Mouse (Mus musculus) intestine, embryonic 14.5 days (tissue): ENCODE results near the gene Cd8b1. TPM values are rescaled to one million over a fixed set of nuclear protein-coding genes. Genes with fewer than 3 reads are reported as not detected.

Experiments
- ATAC-seq: fragments of 200-750 bp; cut with Nextera tagmentation; replicated peaks from 2 replicates; pipeline ENCODE4 v1.8.0; 2017; ENCODE audit warnings: low read depth, moderate number of reproducible peaks, moderate TSS enrichment, moderate library complexity; ENCODE audit not compliant: low FRiP score, low TSS enrichment
- DNase-seq: peaks from one replicate; pipeline ENCODE4 v3.0.0-alpha.2; 2018; ENCODE audit warnings: low spot score
- H3K27ac ChIP-seq: fragments of 300-500 bp; sonication (generic); 2 replicates; pipeline ENCODE4 v1.5.1; 2014; ENCODE audit warnings: low read depth, mild to moderate bottlenecking, control low read depth
- H3K27me3 ChIP-seq: fragments of 300-500 bp; sonication (generic); replicated peaks from 2 replicates; pipeline ENCODE4 v1.6.1; 2014; ENCODE audit warnings: low read length, control low read depth; ENCODE audit not compliant: control insufficient read depth, insufficient read depth
- H3K36me3 ChIP-seq: fragments of 300-500 bp; sonication (generic); 2 replicates; pipeline ENCODE4 v1.6.1; 2014; ENCODE audit warnings: low read length, control low read depth; ENCODE audit not compliant: control insufficient read depth, insufficient read depth
- H3K4me1 ChIP-seq: fragments of 300-500 bp; sonication (generic); replicated peaks from 2 replicates; pipeline ENCODE4 v1.6.1; 2014; ENCODE audit warnings: low read length, control low read depth, mixed read lengths; ENCODE audit not compliant: control insufficient read depth, insufficient read depth
- H3K4me2 ChIP-seq: fragments of 300-500 bp; sonication (generic); 2 replicates; pipeline ENCODE4 v1.6.1; 2014; ENCODE audit warnings: low read length
- H3K4me3 ChIP-seq: fragments of 300-500 bp; sonication (generic); 2 replicates; pipeline ENCODE4 v1.5.1; 2014; ENCODE audit warnings: low read depth, low read length, control low read depth, mixed read lengths
- H3K9ac ChIP-seq: fragments of 300-500 bp; sonication (generic); 2 replicates; pipeline ENCODE4 v1.6.1; 2014; ENCODE audit warnings: mild to moderate bottlenecking, low read length
- H3K9me3 ChIP-seq: fragments of 300-500 bp; sonication (generic); 2 replicates; pipeline ENCODE4 v1.6.1; 2016; ENCODE audit warnings: low read length, control low read depth; ENCODE audit not compliant: control insufficient read depth
- WGBS: fragments of 180-500 bp; shearing (Covaris S2); extraction: QIAGEN DNeasy Blood & Tissue Kit; methylation state at CpG from one replicate; pipeline ENCODE4 v1.1.7; 2014; 5-methylcytosine and 5-hydroxymethylcytosine counted together
- polyA plus RNA-seq: library from polyadenylated mRNA; unstranded; fragments of >200 nt; fragmentation: Nextera tagmentation; extraction: Ambion mirVana; gene quantifications from 2 replicates; pipeline ENCODE4 v1.2.1, GENCODE M21; 2014

Gene Cd8b1
- polyA plus RNA-seq = 0.16 TPM in 1 of 2 replicates, not detected in the other

DNA sequence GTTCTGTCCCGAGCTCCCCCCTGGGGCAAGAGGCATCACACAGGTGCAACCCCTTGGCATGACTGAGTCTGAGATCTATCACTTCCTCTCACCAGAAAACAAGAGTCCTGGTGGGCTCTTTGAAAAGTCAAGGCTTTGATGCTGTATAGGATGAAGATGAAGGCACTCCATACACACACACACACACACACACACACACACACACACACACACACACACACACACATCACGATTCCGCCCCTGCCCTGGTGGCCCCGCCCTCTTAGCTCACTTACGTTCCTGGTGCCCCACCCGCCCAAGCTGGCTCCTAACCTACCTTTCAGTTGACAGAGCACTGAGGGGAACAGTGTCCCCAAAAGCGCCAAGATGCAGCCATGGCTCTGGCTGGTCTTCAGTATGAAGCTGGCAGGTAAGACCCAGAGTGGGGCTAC, at the start of gene Cd8b1:
Cd8b1 (plus strand) TSS at position 298 of the 431 bp plus-strand sequence.
- ATAC-seq (no peak), DNase-seq (no peak)
- 84% methylated on average over 7 of the region's 7 CpGs for WGBS
- Histone ChIP-seq H3K4me1 (no peaks in the 10 kb centered on the region), H3K4me3 (no peak within 1 kb of the TSS), H3K9ac (no peak within 1 kb of the TSS), H3K27me3 (no peaks in the 10 kb centered on the region), H3K9me3 (no peaks in the 10 kb centered on the region), H3K4me2 (no peak within 1 kb of the TSS), H3K36me3 (no peaks in the 10 kb centered on the region), H3K27ac (no peak within 1 kb of the TSS)

DNA sequence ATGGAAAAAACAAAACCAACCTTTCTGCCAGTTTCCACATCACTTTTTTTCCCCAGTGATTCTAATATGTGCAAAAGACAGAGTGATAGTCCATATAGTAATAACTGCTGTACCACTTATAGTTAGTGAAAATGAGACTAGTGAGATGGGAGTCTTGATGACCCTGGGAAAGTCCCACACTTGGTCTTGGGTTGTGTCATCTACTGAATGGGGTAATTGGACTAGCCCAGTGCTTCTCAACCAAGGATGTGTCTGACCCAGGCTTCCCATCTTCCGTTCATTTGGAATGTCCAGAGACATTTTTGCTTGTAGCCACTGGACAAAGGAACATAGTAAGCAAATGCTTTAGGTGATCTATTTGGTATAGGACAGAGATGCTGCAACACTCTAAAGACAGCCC, 48.9 kb upstream of the Cd8b1 start:
- peak; percentile 21 for DNase-seq
- WGBS = 83% methylated on average over 1 of the region's 1 CpGs
- H3K9ac ChIP-seq = no peak overlapping the region
- no peaks in the 10 kb centered on the region for H3K36me3 ChIP-seq
- H3K4me1 ChIP-seq = peaks cover 4% of the 10 kb centered on the region; the same call in 1 of the 2 replicates
- no peaks in the 10 kb centered on the region for H3K9me3 ChIP-seq
- no peak for ATAC-seq
- H3K4me3 ChIP-seq = no peak overlapping the region
- no peak overlapping the region for H3K27ac ChIP-seq
- no peaks in the 10 kb centered on the region for H3K27me3 ChIP-seq
- no peak overlapping the region for H3K4me2 ChIP-seq

DNA sequence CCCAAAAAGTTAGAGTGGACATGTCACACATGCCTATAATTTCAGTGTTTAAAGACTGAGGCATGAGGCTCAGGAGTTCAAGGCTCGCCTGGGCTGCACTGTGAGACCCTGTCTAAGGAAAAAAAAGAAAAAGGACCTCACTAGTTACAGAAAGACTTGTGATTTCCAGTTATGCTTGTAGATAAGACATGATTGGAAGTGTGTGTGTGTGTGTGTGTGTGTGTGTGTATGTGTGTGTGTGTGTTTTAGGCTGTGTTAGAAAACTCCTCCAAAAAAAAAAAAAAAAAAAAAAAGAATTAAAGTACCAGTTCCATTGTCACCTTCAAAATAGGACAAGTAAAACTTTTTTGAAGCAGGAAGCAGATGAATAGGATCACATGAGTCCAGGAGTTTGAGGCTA, 48.0 kb upstream of the Cd8b1 start:
- H3K27me3 ChIP-seq = no peaks in the 10 kb centered on the region
- peaks cover 4% of the 10 kb centered on the region; the same call in 1 of the 2 replicates for H3K4me1 ChIP-seq
- H3K9ac ChIP-seq = no peak overlapping the region
- H3K4me2 ChIP-seq = no peak overlapping the region
- H3K4me3 ChIP-seq = no peak overlapping the region
- no peak overlapping the region for H3K27ac ChIP-seq
- WGBS = 86% methylated on average over 1 of the region's 1 CpGs
- no peaks in the 10 kb centered on the region for H3K36me3 ChIP-seq
- DNase-seq (no peak), ATAC-seq (no peak)
- no peaks in the 10 kb centered on the region for H3K9me3 ChIP-seq

DNA sequence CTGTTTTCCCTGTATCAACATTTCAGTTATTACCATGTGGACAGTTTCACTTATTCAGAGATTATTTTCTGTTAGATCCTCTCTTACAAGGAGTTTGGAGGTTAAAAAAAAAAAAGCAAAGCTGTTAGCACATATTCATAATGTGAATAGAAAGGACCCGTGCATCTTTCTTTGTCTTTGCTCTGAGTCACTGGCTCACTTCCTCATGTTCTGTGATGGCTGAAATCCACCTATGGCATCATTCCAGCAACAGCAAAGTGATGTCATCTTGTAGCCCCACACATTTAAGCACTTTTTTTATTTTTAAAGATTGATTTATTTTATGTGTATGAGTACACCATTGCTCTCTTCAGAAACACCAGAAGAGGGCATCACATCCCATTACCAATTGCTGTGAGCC, 43.2 kb upstream of the Cd8b1 start:
- no peaks in the 10 kb centered on the region for H3K27me3 ChIP-seq
- ATAC-seq (no peak), DNase-seq (peak; percentile 10)
- H3K4me3 ChIP-seq = no peak overlapping the region
- no peak overlapping the region for H3K9ac ChIP-seq
- H3K9me3 ChIP-seq = no peaks in the 10 kb centered on the region
- H3K4me1 ChIP-seq = no peaks in the 10 kb centered on the region
- 92% methylated on average over 1 of the region's 1 CpGs for WGBS
- peaks cover 6% of the 10 kb centered on the region for H3K36me3 ChIP-seq
- H3K4me2 ChIP-seq = no peak overlapping the region
- H3K27ac ChIP-seq = no peak overlapping the region

DNA sequence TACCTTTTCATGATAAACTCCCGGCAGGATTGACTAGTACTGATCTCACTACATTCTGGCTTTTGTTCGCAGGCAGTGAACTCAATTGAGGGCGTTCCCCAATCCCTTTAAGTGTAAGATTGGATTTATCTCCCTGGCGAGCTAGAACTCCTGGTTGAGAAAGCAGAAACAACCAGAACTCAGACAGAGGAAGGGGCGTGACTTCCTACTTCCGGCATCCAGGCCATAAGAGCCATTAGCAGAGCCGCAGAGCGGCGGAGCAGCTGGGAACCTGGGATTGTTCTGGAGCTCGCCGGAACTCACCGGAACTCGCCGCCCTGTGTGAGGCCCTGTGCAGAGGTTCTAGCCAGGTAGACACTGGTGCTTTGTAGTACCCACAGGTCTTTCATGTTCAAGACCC, 29.1 kb upstream of the Cd8b1 start:
- Histone ChIP-seq H3K9ac (no peak overlapping the region), H3K9me3 (no peaks in the 10 kb centered on the region), H3K4me3 (no peak overlapping the region), H3K4me1 (no peaks in the 10 kb centered on the region), H3K36me3 (no peaks in the 10 kb centered on the region), H3K27ac (no peak overlapping the region), H3K4me2 (no peak overlapping the region), H3K27me3 (no peaks in the 10 kb centered on the region)
- WGBS = 89% methylated on average over 14 of the region's 14 CpGs
- ATAC-seq (no peak), DNase-seq (no peak)

DNA sequence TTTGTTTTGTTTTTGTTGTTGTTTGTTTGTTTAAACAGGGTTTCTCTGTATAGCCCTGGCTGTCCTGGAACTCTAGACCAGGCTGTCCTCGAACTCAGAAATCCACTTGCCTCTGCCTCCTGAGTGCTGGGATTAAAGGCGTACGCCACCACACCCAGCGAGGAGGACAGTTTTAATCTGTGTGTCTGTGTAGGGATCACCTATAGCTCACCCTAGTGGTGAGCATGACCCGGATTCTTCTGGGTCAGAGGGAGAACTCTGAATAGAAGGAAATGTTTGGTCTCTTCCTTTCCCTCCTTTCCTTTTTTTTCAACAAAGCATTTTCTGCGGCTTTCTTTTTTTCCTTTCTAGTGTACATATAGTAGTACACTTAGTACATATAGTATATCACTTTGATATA, 27.3 kb upstream of the Cd8b1 start:
- Histone ChIP-seq H3K9ac (no peak overlapping the region), H3K36me3 (no peaks in the 10 kb centered on the region), H3K4me3 (no peak overlapping the region), H3K27ac (no peak overlapping the region), H3K9me3 (no peaks in the 10 kb centered on the region), H3K4me1 (no peaks in the 10 kb centered on the region), H3K27me3 (no peaks in the 10 kb centered on the region), H3K4me2 (no peak overlapping the region)
- WGBS = 70% methylated on average over 6 of the region's 6 CpGs
- DNase-seq (no peak), ATAC-seq (no peak)

DNA sequence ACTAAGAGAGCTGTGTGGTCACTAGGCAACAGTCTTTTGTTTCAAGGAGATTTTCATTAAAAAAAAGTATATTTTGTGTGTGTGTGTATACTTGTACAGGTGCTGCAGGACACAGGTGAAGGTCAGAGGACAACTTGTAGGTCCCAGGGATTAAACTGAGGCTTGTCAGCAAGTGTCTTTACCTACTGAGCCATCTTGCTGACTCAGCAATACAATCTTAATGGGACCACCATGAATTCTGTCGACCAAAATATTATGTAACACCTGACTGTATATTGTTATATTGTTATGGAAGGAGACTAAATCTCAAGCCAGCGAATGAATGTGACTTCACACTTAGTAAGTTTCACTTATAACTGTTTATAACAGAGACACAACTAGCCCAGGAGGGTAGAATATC, 24.5 kb upstream of the Cd8b1 start:
- ATAC-seq (no peak), DNase-seq (no peak)
- 66% methylated on average over 2 of the region's 2 CpGs for WGBS
- Histone ChIP-seq H3K4me3 (no peak overlapping the region), H3K27ac (no peak overlapping the region), H3K9me3 (no peaks in the 10 kb centered on the region), H3K4me2 (no peak overlapping the region), H3K36me3 (no peaks in the 10 kb centered on the region), H3K27me3 (no peaks in the 10 kb centered on the region), H3K4me1 (no peaks in the 10 kb centered on the region), H3K9ac (no peak overlapping the region)

DNA sequence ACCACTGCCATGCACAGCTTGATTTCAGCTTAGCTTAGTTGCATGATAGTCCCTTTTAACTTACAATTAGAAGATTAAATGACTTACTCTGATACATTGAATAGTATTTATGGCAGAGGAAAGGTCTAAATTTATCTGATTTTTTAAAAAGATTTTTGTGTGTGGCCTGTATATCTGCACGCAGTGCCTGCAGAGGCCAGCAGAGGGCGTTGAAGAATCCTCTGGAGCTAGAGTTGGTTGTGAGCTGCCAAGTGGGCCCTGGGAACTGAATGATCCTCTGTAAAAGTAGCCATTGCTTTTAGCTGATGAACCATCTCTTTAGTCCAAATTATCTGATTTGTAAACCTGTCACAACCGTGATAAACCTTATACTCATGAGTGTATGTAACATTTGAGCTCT, 23.8 kb upstream of the Cd8b1 start:
- no peaks in the 10 kb centered on the region for H3K36me3 ChIP-seq
- no peak overlapping the region for H3K27ac ChIP-seq
- H3K4me2 ChIP-seq = no peak overlapping the region
- ATAC-seq = no peak
- H3K4me1 ChIP-seq = no peaks in the 10 kb centered on the region
- DNase-seq = peak; percentile 59
- H3K9ac ChIP-seq = no peak overlapping the region
- H3K9me3 ChIP-seq = no peaks in the 10 kb centered on the region
- no peaks in the 10 kb centered on the region for H3K27me3 ChIP-seq
- no peak overlapping the region for H3K4me3 ChIP-seq
- WGBS = 44% methylated on average over 3 of the region's 3 CpGs

DNA sequence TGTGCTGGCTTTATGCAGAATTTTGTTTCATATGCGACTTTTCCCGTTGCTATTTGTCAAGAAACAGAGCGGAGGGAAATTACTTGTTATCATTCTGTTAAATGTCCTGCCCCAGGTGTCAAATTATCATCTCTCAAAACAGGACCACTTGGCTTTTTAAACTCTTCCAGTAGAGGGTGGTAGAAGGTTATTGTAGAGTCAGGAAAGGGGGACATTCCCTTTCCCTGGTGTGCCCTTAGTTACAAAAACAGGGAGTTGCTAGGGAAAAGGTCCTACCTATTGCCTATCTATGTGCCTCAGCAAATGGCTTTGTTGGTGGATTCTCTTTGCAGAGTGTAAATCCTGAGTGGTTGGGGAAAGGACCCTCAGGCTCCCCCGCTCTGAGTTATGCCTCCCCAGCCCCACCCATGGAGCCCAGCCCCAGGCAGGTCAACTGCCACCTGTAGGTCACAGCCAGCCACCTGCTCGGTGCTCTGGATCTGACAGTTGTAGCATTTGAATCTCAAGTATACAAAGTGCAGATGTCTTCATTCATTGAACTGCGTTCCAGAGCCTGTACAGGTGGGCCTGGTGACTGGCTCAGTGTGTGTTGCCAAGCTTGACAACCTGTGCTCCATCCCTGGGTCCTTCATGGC, 20.4 kb upstream of the Cd8b1 start:
- Histone ChIP-seq H3K27me3 (no peaks in the 10 kb centered on the region), H3K27ac (no peak overlapping the region), H3K4me1 (no peaks in the 10 kb centered on the region), H3K36me3 (no peaks in the 10 kb centered on the region), H3K9ac (no peak overlapping the region), H3K9me3 (no peaks in the 10 kb centered on the region), H3K4me2 (no peak overlapping the region), H3K4me3 (no peak overlapping the region)
- ATAC-seq = no peak
- 51% methylated on average over 6 of the region's 6 CpGs for WGBS
- DNase-seq = no peak
